Mouse (Mus musculus) limb, embryonic 13.5 days (tissue): ENCODE measurements at regions not wholly inside any gene's neighbourhood (a gene's known extent, or its start where the extent isn't known, plus 50 kb on each side); places are given as distances from the start of the nearest gene placed in this dataset.
A peak's percentile ranks its signal among the peaks of the same experiment; 100 is the strongest.

Source experiments
- ATAC-seq: fragments of 200-750 bp; cut with Nextera tagmentation; 2 replicates; pipeline ENCODE4 v1.8.0; 2017; ENCODE audit warnings: low read depth, moderate number of reproducible peaks, moderate TSS enrichment; ENCODE audit not compliant: low FRiP score
- H3K27ac ChIP-seq: fragments of 300-500 bp; sonication (generic); 2 replicates; pipeline ENCODE4 v1.5.1; 2015; ENCODE audit warnings: inconsistent platforms, mild to moderate bottlenecking, moderate library complexity
- H3K27me3 ChIP-seq: fragments of 300-500 bp; sonication (generic); 2 replicates; pipeline ENCODE4 v1.6.1; 2015; ENCODE audit warnings: mild to moderate bottlenecking, inconsistent platforms
- H3K36me3 ChIP-seq: fragments of 300-500 bp; sonication (generic); 2 replicates; pipeline ENCODE4 v1.6.1; 2015; ENCODE audit warnings: inconsistent platforms, mild to moderate bottlenecking, moderate library complexity
- H3K4me1 ChIP-seq: fragments of 300-500 bp; sonication (generic); 2 replicates; pipeline ENCODE4 v1.6.1; 2015; ENCODE audit warnings: inconsistent platforms
- H3K4me2 ChIP-seq: fragments of 300-500 bp; sonication (generic); replicated peaks from 2 replicates; pipeline ENCODE4 v1.6.1; 2015; ENCODE audit warnings: inconsistent platforms, mild to moderate bottlenecking, moderate library complexity
- H3K4me3 ChIP-seq: fragments of 300-500 bp; sonication (generic); 2 replicates; pipeline ENCODE4 v1.5.1; 2015; ENCODE audit warnings: moderate library complexity, mild to moderate bottlenecking, inconsistent platforms
- H3K9ac ChIP-seq: fragments of 300-500 bp; sonication (generic); 2 replicates; pipeline ENCODE4 v1.6.1; 2015; ENCODE audit warnings: mild to moderate bottlenecking, inconsistent platforms
- H3K9me3 ChIP-seq: fragments of 300-500 bp; sonication (generic); 2 replicates; pipeline ENCODE4 v1.6.1; 2016; ENCODE audit warnings: inconsistent platforms
- WGBS: fragments of 180-500 bp; shearing (Covaris S2); methylation state at CpG from one replicate; pipeline ENCODE4 v1.1.7; 2015; 5-methylcytosine and 5-hydroxymethylcytosine counted together

DNA sequence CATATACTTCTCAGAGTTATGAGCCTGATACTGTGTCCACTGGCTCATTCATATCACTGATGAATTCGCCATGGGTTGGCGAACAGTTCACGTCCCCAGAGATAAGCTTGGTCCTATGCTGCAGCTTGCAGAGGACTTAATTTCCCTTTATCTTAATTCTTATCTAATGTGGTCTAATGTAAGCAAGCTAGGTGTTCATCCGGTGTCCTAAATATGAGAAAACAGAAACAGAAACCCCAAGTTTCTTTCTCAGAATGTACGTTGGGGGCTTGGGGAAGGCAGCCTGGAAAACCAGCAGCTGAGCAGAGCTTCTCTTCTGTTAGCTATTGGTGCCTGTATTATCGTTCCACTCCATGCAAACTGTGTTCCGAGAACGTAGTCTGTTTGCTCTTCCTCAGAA is 170.1 kb downstream of the 1700064H15Rik start:
- Histone ChIP-seq H3K9me3 (no peaks in the 10 kb centered on the region), H3K4me2 (no peak overlapping the region), H3K27me3 (no peaks in the 10 kb centered on the region), H3K4me3 (no peak overlapping the region), H3K4me1 (no peaks in the 10 kb centered on the region), H3K27ac (no peak overlapping the region), H3K9ac (no peak overlapping the region), H3K36me3 (no peaks in the 10 kb centered on the region)
- WGBS: 94% methylated on average over 8 of the region's 8 CpGs
- ATAC-seq: no peak

DNA sequence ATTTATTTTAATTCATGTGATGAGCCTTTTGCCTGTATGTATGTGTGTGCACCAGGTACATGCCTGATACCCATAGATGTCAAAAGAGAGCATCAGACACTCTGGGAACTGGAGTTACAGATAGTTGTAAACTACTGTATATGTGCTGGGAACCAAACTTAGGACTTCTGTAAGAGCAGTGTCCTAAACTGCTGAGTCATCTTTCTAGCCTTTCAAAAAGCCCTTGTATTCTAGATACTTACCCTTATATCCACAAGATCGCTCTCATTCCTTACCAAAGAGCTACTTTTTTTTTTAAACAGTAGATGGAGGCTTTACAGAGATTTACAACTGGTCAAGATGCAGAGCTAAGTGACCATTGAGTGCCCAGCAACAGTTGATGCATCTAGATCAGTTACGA is 171.0 kb downstream of the 1700064H15Rik start:
- WGBS: 87% methylated on average over 2 of the region's 2 CpGs
- Histone ChIP-seq H3K4me2 (no peak overlapping the region), H3K9ac (no peak overlapping the region), H3K36me3 (no peaks in the 10 kb centered on the region), H3K4me1 (no peaks in the 10 kb centered on the region), H3K9me3 (no peaks in the 10 kb centered on the region), H3K27ac (no peak overlapping the region), H3K4me3 (no peak overlapping the region), H3K27me3 (no peaks in the 10 kb centered on the region)
- no peak for ATAC-seq

DNA sequence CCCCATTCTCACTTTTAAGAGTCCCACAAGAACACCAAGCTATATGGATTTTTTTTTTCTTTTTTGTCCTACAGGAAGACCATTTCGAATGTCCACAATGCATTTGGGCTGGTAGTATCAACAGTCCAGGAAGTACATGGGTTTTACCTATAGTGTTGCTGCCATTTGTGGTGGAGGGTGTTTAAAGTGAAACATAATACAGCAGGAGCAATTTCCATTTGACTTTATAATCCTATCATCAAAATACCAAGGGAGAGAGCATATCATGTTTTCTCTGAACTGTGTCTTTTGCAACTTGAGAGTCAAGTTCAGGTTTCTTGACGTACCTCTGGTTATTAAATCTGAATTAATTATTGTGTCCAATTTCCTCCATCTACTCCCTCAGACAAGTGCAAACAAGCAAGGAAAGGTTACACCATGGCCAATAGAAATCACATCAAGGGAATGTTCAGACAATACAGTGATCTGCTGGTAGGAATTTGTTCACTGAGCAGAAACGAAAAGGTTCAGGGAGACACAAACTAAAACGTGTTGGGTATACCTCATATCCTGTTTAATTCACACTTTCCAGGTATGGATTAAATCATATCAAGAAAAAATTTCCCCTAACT is 172.5 kb downstream of the 1700064H15Rik start:
- Histone ChIP-seq H3K9ac (no peak overlapping the region), H3K36me3 (no peaks in the 10 kb centered on the region), H3K9me3 (no peaks in the 10 kb centered on the region), H3K27me3 (no peaks in the 10 kb centered on the region), H3K4me3 (no peak overlapping the region), H3K4me2 (no peak overlapping the region), H3K4me1 (no peaks in the 10 kb centered on the region), H3K27ac (no peak overlapping the region)
- WGBS: 75% methylated on average over 4 of the region's 4 CpGs
- ATAC-seq: no peak

DNA sequence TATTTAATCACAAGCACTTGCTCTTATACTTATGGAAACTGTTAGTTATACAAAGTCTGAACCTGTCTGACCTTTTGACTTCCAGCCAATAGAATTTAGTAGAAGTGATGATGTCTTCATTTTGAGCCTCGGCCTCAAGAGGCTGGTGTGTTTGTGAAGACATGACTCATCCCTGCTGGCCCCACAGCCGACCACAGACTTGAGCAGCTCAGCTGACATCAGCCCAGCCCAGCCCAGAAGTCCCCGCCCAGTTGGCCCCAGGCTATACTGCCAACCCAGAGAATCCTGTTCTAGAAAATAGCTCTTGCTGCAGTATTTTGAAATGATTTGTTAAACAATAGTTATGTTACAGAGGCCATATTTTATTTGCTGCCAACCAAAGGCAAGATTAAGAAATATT is 177.5 kb downstream of the 1700064H15Rik start:
- Histone ChIP-seq H3K36me3 (no peaks in the 10 kb centered on the region), H3K4me2 (no peak overlapping the region), H3K27me3 (no peaks in the 10 kb centered on the region), H3K4me3 (no peak overlapping the region), H3K4me1 (no peaks in the 10 kb centered on the region), H3K9ac (no peak overlapping the region), H3K9me3 (no peaks in the 10 kb centered on the region), H3K27ac (no peak overlapping the region)
- ATAC-seq: no peak
- 43% methylated on average over 3 of the region's 3 CpGs for WGBS

DNA sequence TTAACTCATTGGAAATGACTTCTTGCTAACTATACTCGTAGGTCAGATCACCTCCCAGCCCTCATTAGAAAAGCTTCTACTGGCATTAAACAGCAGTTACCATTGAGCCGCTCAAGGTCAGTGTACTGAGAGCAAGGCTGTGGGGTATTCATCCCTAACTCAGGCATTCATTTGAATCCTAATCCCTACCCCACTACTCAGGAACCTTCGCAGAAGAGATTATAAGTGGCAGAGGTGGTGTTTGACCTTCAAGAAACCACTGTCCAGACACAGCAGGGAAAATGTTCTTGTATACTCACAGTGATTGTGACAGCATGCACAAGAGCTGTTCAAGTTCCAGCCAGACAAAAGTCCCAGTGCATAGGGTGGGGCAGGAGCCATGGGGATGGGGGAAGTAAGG is 179.5 kb downstream of the 1700064H15Rik start:
- Histone ChIP-seq H3K9me3 (no peaks in the 10 kb centered on the region), H3K27ac (no peak overlapping the region), H3K36me3 (no peaks in the 10 kb centered on the region), H3K4me2 (no peak overlapping the region), H3K4me1 (no peaks in the 10 kb centered on the region), H3K27me3 (no peaks in the 10 kb centered on the region), H3K9ac (no peak overlapping the region), H3K4me3 (no peak overlapping the region)
- ATAC-seq: no peak
- 76% methylated on average over 3 of the region's 3 CpGs for WGBS

DNA sequence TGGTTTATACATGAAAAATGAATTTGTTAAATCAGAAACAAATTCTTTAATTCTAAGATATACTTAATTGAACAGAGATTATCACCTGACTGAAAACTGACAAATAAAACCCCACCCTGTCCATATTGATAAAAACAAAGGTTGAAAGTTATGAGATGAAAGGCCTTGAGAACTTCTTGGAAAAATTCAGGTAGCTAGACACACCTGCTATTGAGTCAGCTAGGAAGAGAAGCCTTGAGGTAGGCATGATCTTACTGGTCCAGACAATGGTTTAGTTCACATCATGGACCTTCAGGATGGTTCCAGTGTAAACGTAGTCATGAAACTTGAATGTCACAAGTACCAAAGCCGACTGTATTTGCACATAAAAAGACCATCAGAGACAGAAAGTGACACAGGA is 180.3 kb downstream of the 1700064H15Rik start:
- H3K27ac ChIP-seq: no peak overlapping the region
- no peak overlapping the region for H3K4me3 ChIP-seq
- H3K9ac ChIP-seq: no peak overlapping the region
- H3K36me3 ChIP-seq: no peaks in the 10 kb centered on the region
- ATAC-seq: no peak
- no peaks in the 10 kb centered on the region for H3K4me1 ChIP-seq
- H3K27me3 ChIP-seq: no peaks in the 10 kb centered on the region
- no peaks in the 10 kb centered on the region for H3K9me3 ChIP-seq
- no peak overlapping the region for H3K4me2 ChIP-seq
- 83% methylated on average over 2 of the region's 2 CpGs for WGBS

DNA sequence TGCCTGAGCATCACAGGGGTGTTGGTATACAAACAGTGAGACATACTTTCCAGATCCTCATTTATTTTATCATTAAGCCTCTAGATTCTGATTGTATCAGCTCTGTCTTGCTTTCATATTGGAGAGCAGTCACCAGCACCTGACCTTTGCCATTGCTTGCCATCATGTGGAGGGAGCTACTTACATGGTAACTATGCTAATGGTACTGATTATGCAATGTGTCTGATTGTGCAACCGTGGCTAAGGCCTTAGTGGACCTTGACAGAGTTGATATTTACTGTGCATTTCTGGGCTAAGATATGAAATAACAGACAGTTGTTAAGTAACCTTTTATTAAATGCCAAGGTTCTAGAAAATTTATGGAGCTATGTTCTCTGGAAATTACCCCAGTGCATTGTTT is 180.7 kb downstream of the 1700064H15Rik start:
- no peak for ATAC-seq
- Histone ChIP-seq H3K27ac (no peak overlapping the region), H3K9ac (no peak overlapping the region), H3K4me1 (no peaks in the 10 kb centered on the region), H3K4me3 (no peak overlapping the region), H3K27me3 (no peaks in the 10 kb centered on the region), H3K4me2 (no peak overlapping the region), H3K9me3 (no peaks in the 10 kb centered on the region), H3K36me3 (no peaks in the 10 kb centered on the region)
- WGBS: 60% methylated on average over 1 of the region's 1 CpGs

DNA sequence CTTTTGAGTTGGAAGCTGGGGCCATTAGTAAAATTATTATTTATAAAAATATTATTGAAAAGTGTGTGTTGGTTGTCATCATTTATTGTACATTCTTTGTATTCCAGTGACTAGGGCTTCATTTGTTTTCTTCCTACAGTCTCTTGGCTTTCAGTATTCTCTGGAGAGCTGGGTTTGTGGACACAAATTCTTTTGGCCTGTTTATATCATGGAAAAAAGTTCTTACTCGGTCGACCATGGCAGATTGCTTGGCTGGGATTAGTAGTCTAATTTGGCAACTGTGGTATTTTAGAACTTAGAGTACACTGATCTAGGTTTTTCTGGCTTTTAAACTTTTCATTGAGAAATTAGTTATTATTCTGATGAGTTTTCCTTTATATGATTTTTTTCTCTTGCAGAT is 183.6 kb downstream of the 1700064H15Rik start:
- Histone ChIP-seq H3K4me2 (no peak overlapping the region), H3K9ac (no peak overlapping the region), H3K4me1 (no peaks in the 10 kb centered on the region), H3K27ac (no peak overlapping the region), H3K4me3 (no peak overlapping the region), H3K27me3 (no peaks in the 10 kb centered on the region), H3K36me3 (no peaks in the 10 kb centered on the region), H3K9me3 (no peaks in the 10 kb centered on the region)
- no peak for ATAC-seq
- 54% methylated on average over 2 of the region's 2 CpGs for WGBS

DNA sequence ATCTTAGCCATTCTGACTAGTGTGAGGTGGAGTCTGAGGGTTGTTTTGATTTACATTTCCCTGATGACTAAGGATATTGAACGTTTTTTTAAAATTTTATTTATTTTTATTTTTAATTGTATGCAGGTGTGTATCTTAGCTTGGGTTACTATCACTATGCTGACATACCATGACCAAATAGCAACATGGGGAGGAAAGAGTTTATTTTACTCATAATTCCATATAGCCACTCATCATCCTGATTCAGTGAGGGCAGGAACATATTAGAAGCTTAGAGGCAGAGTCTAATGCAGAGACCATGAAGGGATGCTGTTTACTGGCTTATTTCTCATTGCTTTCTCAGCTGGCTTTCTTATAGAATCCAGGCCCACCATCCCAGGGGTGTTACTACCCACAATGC is 186.7 kb downstream of the 1700064H15Rik start:
- Histone ChIP-seq H3K4me3 (no peak overlapping the region), H3K36me3 (no peaks in the 10 kb centered on the region), H3K27ac (no peak overlapping the region), H3K9ac (no peak overlapping the region), H3K4me2 (no peak overlapping the region), H3K9me3 (no peaks in the 10 kb centered on the region), H3K27me3 (no peaks in the 10 kb centered on the region), H3K4me1 (no peaks in the 10 kb centered on the region)
- 60% methylated on average over 1 of the region's 1 CpGs for WGBS
- no peak for ATAC-seq

DNA sequence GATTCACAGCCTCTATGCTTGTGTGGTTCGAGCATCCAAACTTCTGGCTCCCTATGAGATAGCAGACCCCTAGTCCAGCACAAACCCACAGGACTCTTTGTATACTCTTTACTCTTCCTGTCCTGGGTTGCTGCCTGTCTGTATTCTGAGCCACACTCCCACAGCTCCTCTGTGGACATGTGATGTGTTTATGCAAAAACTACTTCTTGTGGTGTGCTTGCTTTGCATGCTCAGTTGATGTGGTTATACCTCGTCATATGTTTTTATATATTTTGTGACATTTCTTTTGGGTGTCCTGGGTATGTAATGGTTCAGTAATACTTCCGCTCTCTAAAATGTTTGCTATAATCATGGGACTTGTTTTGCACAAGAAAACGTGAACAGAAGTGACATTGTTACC is 198.3 kb downstream of the 1700064H15Rik start:
- ATAC-seq: no peak
- Histone ChIP-seq H3K9me3 (no peaks in the 10 kb centered on the region), H3K4me2 (no peak overlapping the region), H3K4me1 (peaks cover 15% of the 10 kb centered on the region), H3K36me3 (no peaks in the 10 kb centered on the region), H3K27me3 (no peaks in the 10 kb centered on the region), H3K27ac (no peak overlapping the region), H3K9ac (no peak overlapping the region), H3K4me3 (no peak overlapping the region)
- 80% methylated on average over 4 of the region's 4 CpGs for WGBS

DNA sequence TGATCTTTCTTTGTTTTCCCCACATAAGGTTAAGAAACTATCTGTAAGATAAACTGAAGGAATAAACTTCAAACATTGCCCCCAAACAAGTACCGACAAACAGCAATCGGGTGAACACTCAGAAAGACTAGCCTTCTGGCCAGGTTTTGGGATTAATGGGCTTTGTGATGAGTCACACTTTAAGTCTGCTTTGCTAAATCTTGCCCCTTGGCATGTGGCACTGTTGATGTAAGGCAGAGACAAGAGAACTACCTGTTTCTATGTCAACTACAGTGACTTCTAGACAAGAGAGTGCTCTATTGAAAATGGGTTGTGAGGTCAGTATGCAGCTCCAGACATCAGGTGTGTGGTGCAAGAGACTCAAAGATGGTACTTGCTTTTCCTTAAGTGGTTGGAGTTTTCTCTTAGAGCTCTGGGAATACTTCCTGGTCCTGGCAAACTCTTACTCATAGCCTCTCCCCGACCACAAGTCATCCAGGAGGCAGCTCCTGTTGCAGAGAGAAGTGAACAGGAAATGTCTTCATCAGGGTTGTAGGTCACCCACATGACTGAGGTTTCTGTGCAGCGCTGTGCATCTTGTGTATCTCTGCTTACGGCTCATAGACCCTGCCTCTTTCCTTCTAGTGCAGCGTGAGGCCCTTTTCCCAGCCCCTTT is 198.9 kb downstream of the 1700064H15Rik start:
- 77% methylated on average over 6 of the region's 6 CpGs for WGBS
- Histone ChIP-seq H3K4me1 (peaks cover 15% of the 10 kb centered on the region), H3K9me3 (no peaks in the 10 kb centered on the region), H3K36me3 (no peaks in the 10 kb centered on the region), H3K27me3 (no peaks in the 10 kb centered on the region), H3K4me3 (no peak overlapping the region), H3K9ac (no peak overlapping the region), H3K27ac (no peak overlapping the region), H3K4me2 (no peak overlapping the region)
- ATAC-seq: no peak

DNA sequence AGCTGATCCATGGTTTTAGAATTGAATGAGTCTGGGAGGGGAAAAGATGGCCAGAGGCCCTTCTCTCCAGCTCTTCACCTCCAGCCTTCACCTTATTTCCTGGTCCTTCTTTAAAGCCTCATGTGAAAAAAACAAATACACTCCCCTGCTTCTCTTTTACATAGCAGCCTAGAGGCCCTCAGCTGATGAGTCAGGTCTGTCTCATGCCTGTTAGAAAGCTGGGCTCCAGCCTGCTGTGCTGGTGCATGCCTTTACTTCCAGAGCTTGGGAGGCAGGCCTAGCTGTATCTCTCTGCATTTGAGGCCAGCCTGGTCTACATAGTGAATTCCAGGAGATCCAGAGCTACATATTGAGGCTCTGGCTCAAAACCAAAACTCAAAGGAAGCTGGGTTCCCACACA is 199.5 kb downstream of the 1700064H15Rik start:
- ATAC-seq: no peak
- no peak overlapping the region for H3K27ac ChIP-seq
- H3K9me3 ChIP-seq: no peaks in the 10 kb centered on the region
- no peak overlapping the region for H3K4me3 ChIP-seq
- H3K4me1 ChIP-seq: peaks cover 15% of the 10 kb centered on the region
- no peak overlapping the region for H3K9ac ChIP-seq
- no peaks in the 10 kb centered on the region for H3K36me3 ChIP-seq
- no peak overlapping the region for H3K4me2 ChIP-seq
- no peaks in the 10 kb centered on the region for H3K27me3 ChIP-seq

DNA sequence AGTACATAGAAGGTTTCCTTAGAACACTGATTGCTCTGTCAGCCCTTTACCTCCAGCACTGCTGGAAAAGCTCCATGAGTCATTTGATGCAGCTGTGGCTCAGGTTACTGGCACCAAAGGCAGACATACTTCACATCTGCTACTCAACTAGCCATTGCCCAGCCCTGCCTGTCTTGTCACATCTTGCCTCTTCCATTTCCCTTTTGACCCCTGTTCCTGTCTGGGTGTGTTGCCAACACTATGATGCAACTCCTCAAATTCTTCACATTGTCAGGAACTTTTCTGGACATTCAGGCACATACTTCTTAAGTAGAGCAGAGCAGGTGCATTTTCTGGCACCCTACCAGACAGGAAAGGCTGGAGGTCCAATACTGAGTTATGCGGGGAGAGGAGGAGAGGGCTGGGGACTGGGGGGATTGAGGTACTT is 202.3 kb downstream of the 1700064H15Rik start:
- peak overlapping the region; percentile 73; the same call in 1 of the 2 replicates for H3K27ac ChIP-seq
- H3K4me3 ChIP-seq: no peak overlapping the region
- no peaks in the 10 kb centered on the region for H3K36me3 ChIP-seq

More for the DNA sequence above, 202.3 kb downstream of the 1700064H15Rik start:
- Histone ChIP-seq H3K4me1 (peaks cover 15% of the 10 kb centered on the region), H3K27me3 (no peaks in the 10 kb centered on the region), H3K9me3 (no peaks in the 10 kb centered on the region), H3K4me2 (no peak overlapping the region), H3K9ac (no peak overlapping the region)
- peak; percentile 92 for ATAC-seq
- WGBS: 36% methylated on average over 1 of the region's 1 CpGs
